Mouse (Mus musculus) frontal cortex, postnatal 25 days (tissue): ENCODE results near the gene Mesp2.

Experiments
- DNase-seq, 2 experiments: peaks; one replicate each; pipeline ENCODE4 v3.0.0; 2022; ENCODE audit warnings: low spot score in 2 of 2

Mesp2 gene

DNA sequence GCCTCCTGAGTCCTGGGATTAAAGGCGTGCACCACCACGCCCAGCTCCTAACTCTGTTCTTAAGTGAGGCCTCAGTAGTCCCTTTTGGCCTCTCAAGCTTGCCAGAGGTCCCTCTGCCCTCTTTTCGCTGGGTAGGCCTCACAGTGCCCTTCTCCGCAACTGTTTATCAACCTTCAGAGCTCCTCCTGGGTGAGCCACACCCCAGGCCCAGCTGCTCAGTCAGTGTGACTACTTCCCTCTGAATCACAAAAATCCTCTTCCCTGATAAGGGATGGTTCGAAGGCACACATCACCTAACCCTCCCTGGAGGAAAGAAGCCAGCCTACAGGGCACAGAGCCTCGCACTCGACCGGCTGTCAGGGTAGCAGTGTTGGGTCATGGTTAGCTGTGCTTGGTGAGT is 51.3 kb downstream of the Mesp2 start:
- no peak for DNase-seq
